9 mouse cellular contexts compared by ENCODE assay signal in genomic region chr15:81189061-81189460, GRCm38 (mm10). TPM values are rescaled to one million over a fixed set of nuclear protein-coding genes. Genes with fewer than 3 reads are reported as not detected.
DNase-seq lines count a peak whose midpoint lies in the region; ATAC-seq and TF ChIP-seq lines count a peak whose summit lies in the region.
"Had no signal": no experiment of that assay in that cellular context is flagged by ENCODE, and none has a peak within 500 bp of the region (broad histone marks: within the 10 kb centered on the region; RNA-seq: fewer than 3 reads in every experiment).

No protein-coding gene starts in this region.

- ATAC-seq in neural tube, embryonic 11.5 days (ENCODE audit: insufficient read depth, low FRiP score, low TSS enrichment) = no peak
- ATAC-seq in limb, embryonic 14.5 days (ENCODE audit: low FRiP score, low read depth) = no peak
- ATAC-seq: Patski had no signal

- no peak overlapping the region for H3K27ac ChIP-seq in neural tube, embryonic 11.5 days (ENCODE audit: low read depth, low read length)
- H3K27ac ChIP-seq in heart, embryonic 10.5 days = no peak overlapping the region
- no peak overlapping the region for H3K27ac ChIP-seq in limb, embryonic 14.5 days (replicated peaks; ENCODE audit: low read depth, low read length)
- H3K27ac ChIP-seq: left cerebral cortex, adult 2 months had no signal

- peak overlapping the region; percentile 84 for H3K4me2 ChIP-seq in neural tube, embryonic 11.5 days (ENCODE audit: low read depth)
- H3K4me2 ChIP-seq in limb, embryonic 14.5 days (replicated peaks; ENCODE audit: low read depth, low read length, severe bottlenecking) = peak overlapping the region; percentile 80

- DNase-seq in neural tube, embryonic 11.5 days (ENCODE audit: low spot score) = no peak
- DNase-seq in neural tube, embryonic 10.5 days (ENCODE audit: extremely low spot score, low spot score) = no peak
- no peak for DNase-seq in heart, embryonic 10.5 days (ENCODE audit: low spot score)
- no peak for DNase-seq in limb, embryonic 14.5 days (ENCODE audit: low spot score)
- DNase-seq in spleen, adult 12 weeks (ENCODE audit: low spot score) = no peak
- no peak for DNase-seq in urinary bladder, adult 2 months (ENCODE audit: low spot score)
- no peak for DNase-seq in thymus, postnatal 25 days

- H3K9me3 ChIP-seq in neural tube, embryonic 11.5 days (ENCODE audit: control insufficient read depth, low read length) = no peaks in the 10 kb centered on the region
- no peaks in the 10 kb centered on the region for H3K9me3 ChIP-seq in heart, embryonic 10.5 days
- no peaks in the 10 kb centered on the region for H3K9me3 ChIP-seq in limb, embryonic 14.5 days (ENCODE audit: control insufficient read depth, low read length)

- TF ChIP-seq POLR2A in limb, embryonic 14.5 days (IDR thresholded peaks at IDR 0.05; ENCODE audit: borderline replicate concordance, extremely low read depth, insufficient read depth, insufficient read length) = no peak

- 97% methylated on average over 2 of the region's 2 CpGs for WGBS in neural tube, embryonic 11.5 days
- WGBS in heart, embryonic 10.5 days = 89% methylated on average over 2 of the region's 2 CpGs
- WGBS in limb, embryonic 14.5 days = 84% methylated on average over 2 of the region's 2 CpGs

- peaks cover 8% of the 10 kb centered on the region for H3K4me1 ChIP-seq in neural tube, embryonic 11.5 days (ENCODE audit: control insufficient read depth, insufficient read depth, low read length)
- H3K4me1 ChIP-seq in heart, embryonic 10.5 days = peaks cover 25% of the 10 kb centered on the region
- H3K4me1 ChIP-seq in limb, embryonic 14.5 days (ENCODE audit: control insufficient read depth, insufficient read depth, low read length) = peaks cover 19% of the 10 kb centered on the region

- no peaks in the 10 kb centered on the region for H3K36me3 ChIP-seq in neural tube, embryonic 11.5 days (ENCODE audit: control insufficient read depth, insufficient read depth, low read length)
- peaks cover 5% of the 10 kb centered on the region for H3K36me3 ChIP-seq in heart, embryonic 10.5 days
- no peaks in the 10 kb centered on the region for H3K36me3 ChIP-seq in limb, embryonic 14.5 days (ENCODE audit: control insufficient read depth, insufficient read depth, low read length)

- no peaks in the 10 kb centered on the region for H3K27me3 ChIP-seq in neural tube, embryonic 11.5 days (ENCODE audit: control insufficient read depth, insufficient read depth, low read length)
- H3K27me3 ChIP-seq in heart, embryonic 10.5 days (ENCODE audit: insufficient read depth, poor library complexity, severe bottlenecking) = no peaks in the 10 kb centered on the region
- H3K27me3 ChIP-seq in limb, embryonic 14.5 days (ENCODE audit: control insufficient read depth, insufficient read depth, low read length) = no peaks in the 10 kb centered on the region
- H3K27me3 ChIP-seq: Patski had no signal

- H3K9ac ChIP-seq in neural tube, embryonic 11.5 days (ENCODE audit: low read length) = no peak overlapping the region
- no peak overlapping the region for H3K9ac ChIP-seq in limb, embryonic 14.5 days (ENCODE audit: low read depth, low read length, severe bottlenecking)

- H3K4me3 ChIP-seq in neural tube, embryonic 11.5 days (ENCODE audit: low read depth, low read length) = peak overlapping the region; percentile 93; the same call in 1 of the 2 replicates
- 0 out of 2 replicates have a peak overlapping the region, but pooled peaks have one; percentile 95 for H3K4me3 ChIP-seq in heart, embryonic 10.5 days
- peak overlapping the region; percentile 96; the same call in 1 of the 2 replicates for H3K4me3 ChIP-seq in limb, embryonic 14.5 days (replicated peaks; ENCODE audit: low read length)

RNA-seq across cellular contexts. Expression of gene Mrtfa, which starts 1.5 kb away (rescaled TPM):
- 23.8 and 24.8 TPM in 2 replicates for polyA plus RNA-seq in neural tube, embryonic 11.5 days (2014; fragmentation: Nextera tagmentation; extraction: Ambion mirVana)
- polyA plus RNA-seq in heart, embryonic 10.5 days (2016; fragmentation: Nextera tagmentation; extraction: Ambion mirVana) = 18.3 and 26.9 TPM in 2 replicates
- polyA plus RNA-seq in limb, embryonic 14.5 days (2012; rRNA removed) = 29.8 and 39.1 TPM in 2 replicates
- polyA plus RNA-seq in limb, embryonic 14.5 days (2014; fragmentation: Nextera tagmentation; extraction: Ambion mirVana) = 25.2 and 30.0 TPM in 2 replicates
- polyA plus RNA-seq in urinary bladder, adult 2 months (2012; rRNA removed) = 9.3 and 16.9 TPM in 2 replicates

RNA-seq across cellular contexts. Expression of gene Mchr1, which starts 46.2 kb away (rescaled TPM):
- polyA plus RNA-seq in neural tube, embryonic 11.5 days (2014; fragmentation: Nextera tagmentation; extraction: Ambion mirVana) = 0.77 and 1.1 TPM in 2 replicates
- polyA plus RNA-seq in heart, embryonic 10.5 days (2016; fragmentation: Nextera tagmentation; extraction: Ambion mirVana) = 0.10 and 0.48 TPM in 2 replicates
- 1.6 and 1.7 TPM in 2 replicates for polyA plus RNA-seq in limb, embryonic 14.5 days (2012; rRNA removed)
- polyA plus RNA-seq in limb, embryonic 14.5 days (2014; fragmentation: Nextera tagmentation; extraction: Ambion mirVana) = 0.93 and 1.2 TPM in 2 replicates
- polyA plus RNA-seq in urinary bladder, adult 2 months (2012; rRNA removed) = 7.9 and 9.9 TPM in 2 replicates
